In genomic region chrX:135838521-135839360, GRCm38 (mm10) we compare ENCODE assay signal across 8 mouse cellular contexts. TPM values are rescaled to one million over a fixed set of nuclear protein-coding genes. Genes with fewer than 3 reads are reported as not detected.
DNase-seq lines count a peak whose midpoint lies in the region; ATAC-seq lines count a peak whose summit lies in the region.
"Not testable (repeated sequence)": the region's sequence is repeated elsewhere in the genome, so short reads cannot be mapped to it uniquely, and the experiment has no call there.

Gprasp2 (plus strand) TSS chrX:135839034.

- H3K4me2 ChIP-seq in forebrain, embryonic 11.5 days (ENCODE audit: low read depth, low read length, severe bottlenecking): peak within 1 kb of the TSS; percentile 55
- H3K4me2 ChIP-seq in heart, embryonic 14.5 days (ENCODE audit: low read length): peak within 1 kb of the TSS; percentile 72
- H3K4me2 ChIP-seq in kidney, embryonic 15.5 days: peak within 1 kb of the TSS; percentile 79
- H3K4me2 ChIP-seq in limb, embryonic 12.5 days: peak within 1 kb of the TSS; percentile 75
- peak within 1 kb of the TSS; percentile 68 for H3K4me2 ChIP-seq in midbrain, embryonic 12.5 days (replicated peaks)

- WGBS in forebrain, embryonic 11.5 days: 26% methylated on average over 30 of the region's 32 CpGs
- WGBS in heart, embryonic 14.5 days: 20% methylated on average over 28 of the region's 32 CpGs
- WGBS in kidney, embryonic 15.5 days: 28% methylated on average over 31 of the region's 32 CpGs
- WGBS in limb, embryonic 12.5 days: 23% methylated on average over 25 of the region's 32 CpGs
- 29% methylated on average over 29 of the region's 32 CpGs for WGBS in midbrain, embryonic 12.5 days

- H3K27ac ChIP-seq in forebrain, embryonic 11.5 days (ENCODE audit: low read depth, low read length); heart, embryonic 14.5 days (replicated peaks in 1 of 2; ENCODE audit: control insufficient read depth in 1 of 2, insufficient read depth in 1 of 2, low read depth in 2 of 2, low read length in 2 of 2); kidney, embryonic 15.5 days; limb, embryonic 12.5 days: not testable (repeated sequence)
- peak within 1 kb of the TSS; percentile 58; the same call in 1 of the 2 replicates for H3K27ac ChIP-seq in midbrain, embryonic 12.5 days (replicated peaks)

- H3K9ac ChIP-seq in forebrain, embryonic 11.5 days (ENCODE audit: low read length): peak within 1 kb of the TSS; percentile 32
- peak within 1 kb of the TSS; percentile 70 for H3K9ac ChIP-seq in heart, embryonic 14.5 days (ENCODE audit: low read length)
- H3K9ac ChIP-seq in kidney, embryonic 15.5 days: peak within 1 kb of the TSS; percentile 35; the same call in 1 of the 2 replicates
- H3K9ac ChIP-seq in limb, embryonic 12.5 days (replicated peaks): peak within 1 kb of the TSS; percentile 57; the same call in 1 of the 2 replicates
- H3K9ac ChIP-seq in midbrain, embryonic 12.5 days (replicated peaks): peak within 1 kb of the TSS; percentile 64

- H3K27me3 ChIP-seq in forebrain, embryonic 11.5 days (ENCODE audit: control insufficient read depth, insufficient read depth, low read length); heart, embryonic 14.5 days (ENCODE audit: control insufficient read depth, insufficient read depth, low read length); limb, embryonic 12.5 days; midbrain, embryonic 12.5 days: not testable (repeated sequence)
- H3K27me3 ChIP-seq in kidney, embryonic 15.5 days: peaks cover 19% of the 10 kb centered on the region; the same call in 1 of the 2 replicates

- H3K36me3 ChIP-seq in forebrain, embryonic 11.5 days (ENCODE audit: control insufficient read depth, insufficient read depth, low read length); heart, embryonic 14.5 days (ENCODE audit: control insufficient read depth, insufficient read depth, low read length); kidney, embryonic 15.5 days; limb, embryonic 12.5 days; midbrain, embryonic 12.5 days: not testable (repeated sequence)

- not testable (repeated sequence) for H3K4me1 ChIP-seq in forebrain, embryonic 11.5 days (replicated peaks; ENCODE audit: control insufficient read depth, insufficient read depth, low read length); heart, embryonic 14.5 days (ENCODE audit: control insufficient read depth in 2 of 2, insufficient read depth in 2 of 2, low read length in 2 of 2); kidney, embryonic 15.5 days; limb, embryonic 12.5 days (replicated peaks); midbrain, embryonic 12.5 days

- H3K9me3 ChIP-seq in forebrain, embryonic 11.5 days (ENCODE audit: control insufficient read depth, low read length); heart, embryonic 14.5 days (ENCODE audit: control insufficient read depth, low read length); kidney, embryonic 15.5 days (replicated peaks); limb, embryonic 12.5 days; midbrain, embryonic 12.5 days: not testable (repeated sequence)

- peak within 1 kb of the TSS; percentile 37 for H3K4me3 ChIP-seq in forebrain, embryonic 11.5 days (ENCODE audit: low read depth, low read length)
- H3K4me3 ChIP-seq in heart, embryonic 14.5 days (ENCODE audit: control insufficient read depth in 1 of 2, insufficient read depth in 1 of 2, low read depth in 1 of 2, low read length in 2 of 2): peak within 1 kb of the TSS; percentile 47 to 63
- H3K4me3 ChIP-seq in kidney, embryonic 15.5 days (replicated peaks): peak within 1 kb of the TSS; percentile 50
- peak within 1 kb of the TSS; percentile 52 for H3K4me3 ChIP-seq in limb, embryonic 12.5 days (replicated peaks)
- peak within 1 kb of the TSS; percentile 52 for H3K4me3 ChIP-seq in midbrain, embryonic 12.5 days

- ATAC-seq in cerebellum, adult (ENCODE audit: insufficient number of reproducible peaks, low FRiP score, low TSS enrichment): peak; percentile 67
- peak; percentile 93 for ATAC-seq in forebrain, embryonic 11.5 days (replicated peaks; ENCODE audit: low FRiP score)
- peak; percentile 61; the same call in 1 of the 2 replicates for ATAC-seq in heart, embryonic 14.5 days (ENCODE audit: insufficient number of reproducible peaks, insufficient read depth, low FRiP score, low read depth)
- peak; percentile 94 for ATAC-seq in kidney, embryonic 15.5 days (replicated peaks; ENCODE audit: low FRiP score)
- ATAC-seq in limb, embryonic 12.5 days (ENCODE audit: insufficient number of reproducible peaks, insufficient read depth, low FRiP score, low TSS enrichment, low read depth): peak; percentile 90
- peak; percentile 92 for ATAC-seq in midbrain, embryonic 12.5 days (ENCODE audit: low FRiP score, low read depth)

- peak; percentile 26 for DNase-seq in CD4-positive helper T cell, adult 2 months (ENCODE audit: low read depth, low spot score)
- DNase-seq in forebrain, embryonic 11.5 days (ENCODE audit: low spot score): peak; percentile 71
- peak; percentile 68 for DNase-seq in right cerebral cortex, postnatal 4 days

RNA-seq across cellular contexts. Expression of gene Gprasp2, which starts in this region (rescaled TPM):
- 41.2 and 42.7 TPM in 2 replicates for polyA plus RNA-seq in forebrain, embryonic 11.5 days (2014; fragmentation: Nextera tagmentation; extraction: Ambion mirVana)
- polyA plus RNA-seq in heart, embryonic 14.5 days (2014; fragmentation: Nextera tagmentation; extraction: Ambion mirVana): 20.7 and 21.5 TPM in 2 replicates
- 24.9 and 27.6 TPM in 2 replicates for polyA plus RNA-seq in kidney, embryonic 15.5 days (2015; fragmentation: Nextera tagmentation; extraction: Ambion mirVana)
- 55.2 and 55.9 TPM in 2 replicates for polyA plus RNA-seq in limb, embryonic 12.5 days (2016; fragmentation: Nextera tagmentation; extraction: Ambion mirVana)
- 80.3 and 94.1 TPM in 2 replicates for polyA plus RNA-seq in midbrain, embryonic 12.5 days (2016; fragmentation: Nextera tagmentation; extraction: Ambion mirVana)
